Mouse (Mus musculus) layer of hippocampus, adult 2 months (tissue): Measurements from ENCODE around the gene Cetn4. TPM values are rescaled to one million over a fixed set of nuclear protein-coding genes. Genes with fewer than 3 reads are reported as not detected.
A peak's percentile ranks its signal among the peaks of the same experiment; 100 is the strongest.

Source experiments
- DNase-seq, 2 experiments: peaks; one replicate each; pipeline ENCODE4 v3.0.0; 2022; ENCODE audit warnings: low spot score in 2 of 2
- H3K27ac ChIP-seq: fragments of 200-600 bp; 2 replicates; pipeline ENCODE4 v1.8.1; 2022
- H3K4me3 ChIP-seq: fragments of 200-600 bp; 2 replicates; pipeline ENCODE4 v1.8.1; 2022; ENCODE audit warnings: mild to moderate bottlenecking
- CTCF ChIP-seq: fragments of 200-600 bp; conservative IDR thresholded peaks from 2 replicates; pipeline ENCODE4 v1.8.1; 2022; ENCODE audit warnings: antibody characterized with exemption, mild to moderate bottlenecking, moderate library complexity
- total RNA-seq, 2 experiments: library from RNA; stranded (reverse); gene quantifications; 2 replicates each; pipeline ENCODE4 v1.2.3; 2021

The Cetn4 gene
- total RNA-seq, 2 experiments from 2014 or later, result 10.9 to 11.1 TPM

DNA sequence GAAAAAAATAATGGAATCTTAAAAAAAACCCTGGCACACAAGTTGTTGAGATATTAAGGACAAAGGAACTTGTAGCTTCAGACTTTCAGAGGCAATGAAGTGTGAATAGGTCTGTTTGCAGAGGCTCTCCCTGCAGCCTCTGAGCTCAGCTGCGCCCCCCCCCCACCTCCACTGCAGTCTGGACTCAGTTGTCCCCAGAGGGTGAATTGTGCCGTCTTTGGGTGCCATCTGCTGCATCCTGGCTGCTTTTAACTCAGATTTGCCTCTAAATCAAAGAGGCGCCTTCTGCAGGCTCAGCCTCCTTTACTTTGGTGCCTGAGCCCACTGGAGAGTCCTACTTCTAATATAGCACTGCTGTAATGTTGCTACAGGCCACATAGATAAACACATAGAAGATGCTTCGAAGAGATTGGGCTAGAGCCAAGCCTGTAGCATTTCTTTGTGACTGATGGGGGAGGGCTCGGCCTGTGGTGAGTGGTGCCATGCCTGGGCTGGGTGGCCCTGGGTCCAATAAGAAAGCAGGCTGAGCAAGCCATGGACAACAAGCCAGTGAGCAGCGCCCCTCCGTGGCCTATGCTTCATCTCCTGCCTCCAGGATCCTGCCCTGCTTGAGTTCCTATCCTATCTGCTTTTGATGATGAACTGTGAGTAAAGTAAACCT, 21.5 kb downstream of the Cetn4 start:
- DNase-seq, result peak; percentile 20 to 52
- H3K27ac ChIP-seq, result peak overlapping the region; percentile 53
- no peak for TF ChIP-seq CTCF
- no peak overlapping the region for H3K4me3 ChIP-seq

GRCm38 (mm10) chr3:37289237-37289636, 23.3 kb downstream of the Cetn4 start:
- no peak for TF ChIP-seq CTCF
- no peak overlapping the region for H3K27ac ChIP-seq
- H3K4me3 ChIP-seq, result no peak overlapping the region
- DNase-seq, result no peak

- no peak overlapping the region for H3K4me3 ChIP-seq
- no peak overlapping the region for H3K27ac ChIP-seq
- DNase-seq, result no peak
- TF ChIP-seq CTCF, result no peak
Measured at GRCm38 (mm10) chr3:37283234-37283633, 29.3 kb downstream of the Cetn4 start.

- no peak for DNase-seq
- Histone ChIP-seq H3K4me3 (no peak overlapping the region), H3K27ac (no peak overlapping the region)
- TF ChIP-seq CTCF, result no peak
Measured at GRCm38 (mm10) chr3:37282299-37282922, 30.1 kb downstream of the Cetn4 start.

GRCm38 (mm10) chr3:37280871-37281270, 31.6 kb downstream of the Cetn4 start:
- Histone ChIP-seq H3K4me3 (no peak overlapping the region), H3K27ac (no peak overlapping the region)
- no peak for DNase-seq
- no peak for TF ChIP-seq CTCF

DNA sequence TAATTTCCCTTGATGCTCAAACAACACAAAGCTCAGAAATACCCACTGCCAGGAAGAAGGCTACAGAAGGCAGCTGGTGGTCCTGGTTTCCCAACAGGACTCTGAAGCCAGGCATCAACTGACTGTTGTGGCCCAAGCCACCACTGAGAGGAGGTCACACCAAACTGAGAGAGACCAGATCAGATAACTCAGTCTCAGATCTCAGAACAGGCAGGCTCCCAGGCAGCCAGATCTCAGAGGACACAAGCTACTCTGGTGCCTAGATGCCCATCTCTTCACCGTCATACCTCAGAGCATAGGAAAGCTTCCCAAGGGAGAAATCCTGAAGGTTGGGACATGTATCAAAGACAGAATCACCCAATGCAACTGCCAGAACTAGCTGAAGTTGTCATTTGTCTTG, 32.3 kb downstream of the Cetn4 start:
- Histone ChIP-seq H3K4me3 (no peak overlapping the region), H3K27ac (no peak overlapping the region)
- TF ChIP-seq CTCF, result no peak
- no peak for DNase-seq

DNA sequence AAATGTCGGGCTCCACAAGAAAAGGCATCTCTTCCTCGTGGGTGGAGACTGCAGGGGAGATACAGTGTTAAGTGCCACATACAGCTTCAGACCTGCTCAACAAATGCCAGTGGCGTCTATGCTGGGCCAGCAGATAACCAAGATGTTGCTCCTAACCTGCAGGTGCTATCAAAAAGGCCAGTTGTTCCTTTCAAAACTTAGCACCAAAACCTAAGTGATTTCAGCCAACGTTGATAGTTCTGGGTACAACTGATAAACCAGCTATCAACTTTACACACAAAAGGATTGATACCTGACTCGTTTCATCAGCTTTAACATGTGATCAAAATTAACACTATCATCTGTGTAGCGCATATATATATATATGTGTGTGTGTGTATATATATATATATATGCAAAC, 37.8 kb downstream of the Cetn4 start:
- no peak for DNase-seq
- Histone ChIP-seq H3K27ac (no peak overlapping the region), H3K4me3 (no peak overlapping the region)
- no peak for TF ChIP-seq CTCF

GRCm38 (mm10) chr3:37273092-37273491, 39.4 kb downstream of the Cetn4 start:
- Histone ChIP-seq H3K4me3 (no peak overlapping the region), H3K27ac (no peak overlapping the region)
- DNase-seq, result no peak
- TF ChIP-seq CTCF, result no peak

DNA sequence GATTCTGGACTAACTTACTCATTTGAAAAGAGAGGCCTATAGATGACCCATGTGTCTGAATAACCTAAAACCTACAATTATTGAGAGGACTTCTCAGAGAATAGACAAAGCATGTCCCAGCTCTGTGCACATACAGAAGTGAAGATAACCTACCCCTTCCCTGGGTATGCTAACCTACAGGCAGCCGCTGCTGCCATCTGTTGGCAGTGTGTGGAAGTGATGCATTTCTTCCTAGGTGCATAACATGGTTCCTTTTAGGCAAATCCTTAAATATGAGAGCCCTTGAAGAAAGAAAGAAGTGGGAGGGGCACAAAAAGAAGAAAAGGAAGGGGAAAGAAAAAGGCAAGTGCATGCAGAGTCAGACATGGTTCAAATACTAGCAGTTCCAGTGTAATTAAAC, 41.3 kb downstream of the Cetn4 start:
- no peak overlapping the region for H3K27ac ChIP-seq
- no peak overlapping the region for H3K4me3 ChIP-seq
- DNase-seq, result peak; percentile 44 to 68
- TF ChIP-seq CTCF, result peak; percentile 97

- Histone ChIP-seq H3K4me3 (no peak overlapping the region), H3K27ac (no peak overlapping the region)
- no peak for DNase-seq
- no peak for TF ChIP-seq CTCF
Measured at GRCm38 (mm10) chr3:37269926-37270325, 42.6 kb downstream of the Cetn4 start.

- DNase-seq, result no peak
- Histone ChIP-seq H3K27ac (no peak overlapping the region), H3K4me3 (no peak overlapping the region)
- TF ChIP-seq CTCF, result no peak
Measured at GRCm38 (mm10) chr3:37268338-37268737, 44.2 kb downstream of the Cetn4 start.

- Histone ChIP-seq H3K27ac (no peak overlapping the region), H3K4me3 (no peak overlapping the region)
- no peak for TF ChIP-seq CTCF
- peak; percentile 47 to 60 for DNase-seq
Measured at GRCm38 (mm10) chr3:37259331-37259999, 53.0 kb downstream of the Cetn4 start.

DNA sequence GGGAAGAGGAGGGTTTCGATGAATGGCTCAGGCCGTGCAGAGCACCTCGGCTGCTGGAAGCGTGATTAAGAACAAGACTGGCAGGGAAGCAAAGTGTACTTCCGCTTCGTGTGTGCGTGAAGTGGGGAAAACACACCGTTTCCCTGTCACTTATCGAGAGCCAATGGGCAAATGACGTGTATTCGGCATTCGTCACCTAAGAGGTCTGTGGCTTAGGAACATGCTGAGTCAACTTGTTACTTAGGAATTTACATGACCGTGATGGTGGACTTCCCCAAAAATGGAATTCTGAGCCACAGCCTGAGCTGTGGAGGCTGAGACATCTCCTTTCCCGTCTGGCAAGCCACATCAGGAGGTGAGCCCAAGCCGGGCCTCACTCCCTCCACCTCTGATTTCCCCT, 54.7 kb downstream of the Cetn4 start:
- TF ChIP-seq CTCF, result no peak
- H3K27ac ChIP-seq, result no peak overlapping the region
- H3K4me3 ChIP-seq, result no peak overlapping the region
- DNase-seq, result no peak

Other genes starting within 250 kb of the Cetn4 start
- gene Adad1, start 249.2 kb downstream of the Cetn4 start, total RNA-seq, result not detected
- not detected for gene Il2, start 186.7 kb downstream of the Cetn4 start, total RNA-seq
- gene Il21, start 80.1 kb downstream of the Cetn4 start, total RNA-seq, result under 1 TPM in 1 of 2 experiments, not detected in 1; 0.26 TPM
- 1 to 10 TPM; 6.6 to 6.8 TPM for gene Bbs12, start 154 bp downstream of the Cetn4 start, total RNA-seq
- gene Fgf2, start 35.6 kb upstream of the Cetn4 start, total RNA-seq, result 10 to 100 TPM in 1 of 2 experiments, 1 to 10 TPM in 1; 7.7 to 10.0 TPM
- gene Spata5, start 107.2 kb upstream of the Cetn4 start, total RNA-seq, result 10 to 100 TPM; 25.3 to 30.5 TPM
- gene Nudt6, start 107.5 kb upstream of the Cetn4 start, total RNA-seq, result 1 to 10 TPM; 5.3 to 5.4 TPM